Mouse (Mus musculus) forelimb bud, embryonic 11.5 days (tissue): ENCODE results near the gene Gng2.

Experiments
- DNase-seq: peaks from one replicate; pipeline ENCODE4 v3.0.0-alpha.2; 2012; ENCODE audit warnings: low read depth, low spot score

The Gng2 gene

GRCm38 (mm10) chr14:19860281-19860680 lies 117.1 kb downstream of the Gng2 start:
- DNase-seq, result no peak

DNA sequence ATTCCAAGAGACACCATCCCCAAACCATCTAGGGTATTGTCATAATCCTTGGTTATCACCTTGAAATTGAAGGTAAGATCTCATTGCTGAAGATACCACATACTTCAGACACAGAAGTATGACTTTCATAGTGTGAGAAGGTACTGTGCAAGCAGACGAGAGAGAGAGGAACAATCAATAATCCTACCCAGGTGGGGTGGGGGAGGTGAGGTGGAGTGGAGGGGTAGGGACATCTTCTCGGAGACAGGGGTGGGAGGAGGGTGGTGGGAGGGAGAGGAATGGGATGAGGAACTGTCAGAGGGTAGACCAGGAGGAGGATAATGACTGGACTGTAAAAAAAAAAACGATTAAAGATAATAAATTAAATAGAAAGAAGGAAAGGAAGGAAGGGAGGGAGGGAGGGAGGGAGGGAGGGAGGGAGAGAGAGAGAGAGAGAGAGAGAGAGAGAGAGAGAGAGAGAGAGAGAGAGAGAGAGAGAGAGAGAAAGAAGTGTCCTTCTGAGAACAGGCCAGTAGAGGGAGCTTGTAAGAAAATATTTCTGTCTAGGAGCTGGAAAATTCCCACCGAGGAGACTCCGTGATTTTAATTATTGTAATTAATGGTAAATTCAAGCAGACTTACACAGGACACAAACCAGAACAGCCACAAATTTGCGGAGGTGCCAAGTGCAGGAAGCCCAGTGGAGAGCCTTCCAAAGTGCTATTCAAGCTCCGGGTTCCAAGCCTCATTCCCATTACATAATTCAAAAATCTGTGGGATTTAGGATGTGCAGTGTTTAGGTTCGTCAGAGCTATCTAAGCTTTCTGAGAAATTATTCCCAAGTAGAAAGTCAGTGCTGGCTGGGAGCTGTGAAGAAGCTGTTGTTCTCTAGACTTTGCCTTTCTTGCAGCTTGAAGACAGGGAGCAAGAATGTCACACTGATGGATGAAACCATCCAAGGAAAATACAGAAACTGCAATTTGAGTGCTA lies 118.3 kb downstream of the Gng2 start:
- no peak for DNase-seq

DNA sequence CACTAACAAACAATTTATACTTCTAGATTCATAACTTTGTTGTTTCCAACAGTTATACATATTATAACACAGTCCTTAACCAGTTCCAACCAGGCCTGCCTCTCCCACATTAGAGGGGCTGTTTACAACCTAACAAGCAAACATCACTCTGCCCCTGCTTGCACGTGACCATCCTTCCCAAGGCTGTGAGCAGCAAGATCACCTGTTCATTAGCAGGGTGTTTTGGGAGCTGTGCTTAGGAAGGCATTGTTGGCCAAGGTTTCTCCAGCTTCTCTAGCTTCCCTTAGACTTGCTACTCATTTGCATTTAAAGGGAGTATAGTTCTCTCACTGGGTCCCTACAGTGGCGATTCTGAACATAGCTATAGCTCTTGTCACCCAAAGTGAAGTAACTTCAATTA lies 119.1 kb downstream of the Gng2 start:
- DNase-seq, result no peak

- no peak for DNase-seq
These were observed 124.0 kb downstream of the Gng2 start for GRCm38 (mm10) chr14:19853471-19853870.

DNA sequence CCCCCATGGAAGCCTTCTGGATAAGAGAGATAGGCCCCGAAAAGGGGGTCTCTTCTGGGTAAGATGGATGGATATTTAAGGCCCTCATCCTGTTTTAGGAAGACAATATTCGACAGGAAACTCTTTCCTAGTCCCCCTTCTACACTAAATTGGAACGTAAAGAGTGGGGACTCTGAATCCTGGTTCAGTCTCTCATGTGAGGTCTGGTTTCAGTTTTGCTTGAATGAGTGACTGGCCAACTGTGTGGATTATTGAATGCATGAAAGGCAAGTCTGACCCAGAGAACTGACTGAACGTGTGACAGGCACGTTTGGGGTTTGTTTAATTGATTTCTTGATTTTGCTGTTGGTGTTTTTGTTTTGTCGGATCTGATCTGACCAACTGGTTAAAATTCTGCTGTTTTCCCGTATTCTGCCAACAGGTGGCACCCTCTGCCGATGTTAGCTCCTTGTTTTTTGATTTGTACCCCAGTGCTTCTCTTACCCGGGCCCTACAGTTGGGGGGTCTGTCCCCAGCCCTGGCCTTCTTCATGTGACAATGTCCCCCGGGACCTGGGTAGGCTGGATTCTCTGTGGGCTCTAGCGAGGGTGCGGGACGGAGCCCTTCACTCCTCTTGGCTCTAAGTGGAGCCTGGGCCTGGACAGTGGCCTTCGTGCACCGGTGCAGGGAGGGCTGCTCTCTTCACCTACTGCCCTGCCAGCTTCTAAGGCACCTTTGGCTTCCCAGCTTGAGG lies 137.7 kb downstream of the Gng2 start:
- peak; percentile 64 for DNase-seq

- no peak for DNase-seq
These were observed 141.1 kb downstream of the Gng2 start for GRCm38 (mm10) chr14:19836289-19836688.

GRCm38 (mm10) chr14:19825481-19825880 lies 151.9 kb downstream of the Gng2 start:
- no peak for DNase-seq

DNA sequence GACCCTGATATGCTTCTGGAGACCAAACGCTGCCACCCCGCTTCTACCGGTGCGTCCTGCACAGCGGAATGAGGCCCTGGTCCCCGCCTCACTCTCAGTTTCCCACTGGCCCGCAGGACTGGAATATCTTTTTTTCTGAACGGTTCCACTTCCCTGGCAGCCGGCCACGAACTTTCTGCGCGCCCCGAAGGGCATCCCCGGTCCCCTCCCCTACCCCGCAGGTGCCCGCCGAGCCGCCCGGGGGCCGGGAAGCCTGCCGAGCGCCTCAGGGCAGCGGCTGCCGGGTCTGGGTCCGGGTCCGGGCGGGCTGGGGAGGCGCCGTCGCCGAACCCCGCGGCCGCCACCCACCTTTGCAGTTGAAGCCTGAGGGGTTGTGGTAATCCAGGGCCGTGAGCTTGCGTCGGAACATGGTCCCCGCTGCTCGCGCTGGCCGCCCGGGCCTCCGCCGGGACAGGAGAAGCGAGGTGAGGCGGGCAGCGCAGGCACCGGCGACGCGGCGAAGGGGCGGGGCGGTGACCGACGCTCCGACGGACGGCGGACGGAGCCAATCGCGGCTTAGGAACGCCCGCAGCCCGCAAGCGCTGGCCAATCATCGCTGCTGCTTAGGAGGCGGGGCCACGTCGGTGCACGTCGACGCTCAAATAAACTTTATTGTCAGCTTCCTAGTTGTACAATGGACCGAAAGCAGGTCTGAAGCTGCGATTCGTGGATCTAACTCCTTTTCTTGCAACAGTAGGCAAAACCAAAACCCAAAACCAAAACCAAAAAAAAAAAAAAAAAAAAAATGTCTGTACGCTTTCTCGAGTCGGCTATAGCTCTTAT lies 153.9 kb downstream of the Gng2 start, which contains the start of gene Rtraf:
TSS of gene Rtraf (minus strand) at position 504 of the 822 bp plus-strand sequence.
- DNase-seq, result peak; percentile 94
